Mouse (Mus musculus): ENCODE results near the gene Hoxa9. TPM values are rescaled to one million over a fixed set of nuclear protein-coding genes. Genes with fewer than 3 reads are reported as not detected.

Hoxa9 gene
- polyA plus RNA-seq, 1 experiment, result not detected

GRCm38 (mm10) chr6:52183311-52184080 lies 47.4 kb downstream of the Hoxa9 start:
- Histone ChIP-seq H3K27ac (ENCODE audit: insufficient read depth, low read depth, low read length) (no peak overlapping the region), H3K4me3 (ENCODE audit: insufficient read depth, low read length) (no peak overlapping the region), H3K4me1 (ENCODE audit: control insufficient read depth, insufficient read depth, low read length) (no peaks in the 10 kb centered on the region)
- no peak for TF ChIP-seq POLR2A (IDR thresholded peaks at IDR 0.05; ENCODE audit: borderline replicate concordance, low read depth, low read length)
- TF ChIP-seq CTCF (IDR thresholded peaks at IDR 0.05; ENCODE audit: low read depth, low read length), result no peak

GRCm38 (mm10) chr6:52182793-52183192 lies 48.1 kb downstream of the Hoxa9 start:
- TF ChIP-seq CTCF (IDR thresholded peaks at IDR 0.05; ENCODE audit: low read depth, low read length), result no peak
- no peak for TF ChIP-seq POLR2A (IDR thresholded peaks at IDR 0.05; ENCODE audit: borderline replicate concordance, low read depth, low read length)
- Histone ChIP-seq H3K4me1 (ENCODE audit: control insufficient read depth, insufficient read depth, low read length) (no peaks in the 10 kb centered on the region), H3K4me3 (ENCODE audit: insufficient read depth, low read length) (no peak overlapping the region), H3K27ac (ENCODE audit: insufficient read depth, low read depth, low read length) (no peak overlapping the region)

GRCm38 (mm10) chr6:52182030-52182429 lies 48.9 kb downstream of the Hoxa9 start:
- no peak for TF ChIP-seq CTCF (IDR thresholded peaks at IDR 0.05; ENCODE audit: low read depth, low read length)
- no peak for TF ChIP-seq POLR2A (IDR thresholded peaks at IDR 0.05; ENCODE audit: borderline replicate concordance, low read depth, low read length)
- H3K27ac ChIP-seq (ENCODE audit: insufficient read depth, low read depth, low read length), result no peak overlapping the region
- H3K4me1 ChIP-seq (ENCODE audit: control insufficient read depth, insufficient read depth, low read length), result no peaks in the 10 kb centered on the region
- H3K4me3 ChIP-seq (ENCODE audit: insufficient read depth, low read length), result no peak overlapping the region

GRCm38 (mm10) chr6:52180726-52181125 lies 50.2 kb downstream of the Hoxa9 start:
- no peak overlapping the region for H3K4me3 ChIP-seq (ENCODE audit: insufficient read depth, low read length)
- H3K4me1 ChIP-seq (ENCODE audit: control insufficient read depth, insufficient read depth, low read length), result no peaks in the 10 kb centered on the region
- H3K27ac ChIP-seq (ENCODE audit: insufficient read depth, low read depth, low read length), result no peak overlapping the region
- no peak for TF ChIP-seq CTCF (IDR thresholded peaks at IDR 0.05; ENCODE audit: low read depth, low read length)
- TF ChIP-seq POLR2A (IDR thresholded peaks at IDR 0.05; ENCODE audit: borderline replicate concordance, low read depth, low read length), result no peak

- Histone ChIP-seq H3K27ac (ENCODE audit: insufficient read depth, low read depth, low read length) (no peak overlapping the region), H3K4me3 (ENCODE audit: insufficient read depth, low read length) (no peak overlapping the region), H3K4me1 (ENCODE audit: control insufficient read depth, insufficient read depth, low read length) (no peaks in the 10 kb centered on the region)
- TF ChIP-seq CTCF (IDR thresholded peaks at IDR 0.05; ENCODE audit: low read depth, low read length) (no peak), POLR2A (IDR thresholded peaks at IDR 0.05; ENCODE audit: borderline replicate concordance, low read depth, low read length) (no peak)
Measured at GRCm38 (mm10) chr6:52180213-52180710, 50.6 kb downstream of the Hoxa9 start.

- Histone ChIP-seq H3K4me3 (ENCODE audit: insufficient read depth, low read length) (no peak overlapping the region), H3K4me1 (ENCODE audit: control insufficient read depth, insufficient read depth, low read length) (no peaks in the 10 kb centered on the region), H3K27ac (ENCODE audit: insufficient read depth, low read depth, low read length) (no peak overlapping the region)
- TF ChIP-seq POLR2A (IDR thresholded peaks at IDR 0.05; ENCODE audit: borderline replicate concordance, low read depth, low read length) (no peak), CTCF (IDR thresholded peaks at IDR 0.05; ENCODE audit: low read depth, low read length) (no peak)
Measured at GRCm38 (mm10) chr6:52179690-52180089, 51.2 kb downstream of the Hoxa9 start.

DNA sequence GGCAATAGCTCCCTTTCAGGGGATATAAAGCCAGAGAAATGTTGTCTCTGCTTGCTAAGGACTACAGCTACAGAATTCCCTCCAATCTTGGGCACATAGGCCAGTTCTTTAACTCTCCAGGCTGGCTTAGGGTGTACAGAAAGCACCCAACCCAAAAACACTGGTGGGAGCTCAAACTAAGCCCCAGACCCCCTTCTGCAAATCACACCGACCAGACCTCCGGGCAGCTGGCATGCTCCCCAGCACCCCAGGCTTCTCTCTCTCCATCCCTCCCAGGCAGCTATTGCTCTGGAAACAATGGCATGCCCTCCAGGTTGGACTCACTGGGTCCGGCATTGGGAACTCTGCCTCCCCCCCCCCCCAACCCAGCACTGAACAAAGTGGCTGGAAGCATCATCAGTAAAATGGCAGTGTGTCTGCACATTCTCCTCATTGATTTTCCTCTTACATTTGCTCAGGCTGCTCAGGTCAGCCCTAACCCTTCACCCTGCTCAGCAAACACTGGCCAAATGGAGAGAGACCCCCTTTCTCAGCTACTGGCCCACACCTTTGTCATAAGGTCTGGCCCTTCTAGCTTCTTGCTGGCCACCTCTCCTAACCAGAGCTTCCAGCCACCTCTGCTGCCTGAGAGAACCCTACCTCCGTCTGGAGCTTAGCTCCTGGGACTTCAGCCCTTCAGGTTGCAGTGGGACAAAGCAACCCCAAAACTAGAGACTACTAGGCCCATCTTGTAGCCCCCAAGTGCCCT lies 51.8 kb downstream of the Hoxa9 start:
- TF ChIP-seq POLR2A (IDR thresholded peaks at IDR 0.05; ENCODE audit: borderline replicate concordance, low read depth, low read length), result no peak
- TF ChIP-seq CTCF (IDR thresholded peaks at IDR 0.05; ENCODE audit: low read depth, low read length), result no peak
- H3K4me1 ChIP-seq (ENCODE audit: control insufficient read depth, insufficient read depth, low read length), result no peaks in the 10 kb centered on the region
- no peak overlapping the region for H3K4me3 ChIP-seq (ENCODE audit: insufficient read depth, low read length)
- no peak overlapping the region for H3K27ac ChIP-seq (ENCODE audit: insufficient read depth, low read depth, low read length)

GRCm38 (mm10) chr6:52177806-52178205 lies 53.1 kb downstream of the Hoxa9 start:
- Histone ChIP-seq H3K4me3 (ENCODE audit: insufficient read depth, low read length) (no peak overlapping the region), H3K4me1 (ENCODE audit: control insufficient read depth, insufficient read depth, low read length) (no peaks in the 10 kb centered on the region), H3K27ac (ENCODE audit: insufficient read depth, low read depth, low read length) (no peak overlapping the region)
- TF ChIP-seq POLR2A (IDR thresholded peaks at IDR 0.05; ENCODE audit: borderline replicate concordance, low read depth, low read length) (no peak), CTCF (IDR thresholded peaks at IDR 0.05; ENCODE audit: low read depth, low read length) (no peak)

DNA sequence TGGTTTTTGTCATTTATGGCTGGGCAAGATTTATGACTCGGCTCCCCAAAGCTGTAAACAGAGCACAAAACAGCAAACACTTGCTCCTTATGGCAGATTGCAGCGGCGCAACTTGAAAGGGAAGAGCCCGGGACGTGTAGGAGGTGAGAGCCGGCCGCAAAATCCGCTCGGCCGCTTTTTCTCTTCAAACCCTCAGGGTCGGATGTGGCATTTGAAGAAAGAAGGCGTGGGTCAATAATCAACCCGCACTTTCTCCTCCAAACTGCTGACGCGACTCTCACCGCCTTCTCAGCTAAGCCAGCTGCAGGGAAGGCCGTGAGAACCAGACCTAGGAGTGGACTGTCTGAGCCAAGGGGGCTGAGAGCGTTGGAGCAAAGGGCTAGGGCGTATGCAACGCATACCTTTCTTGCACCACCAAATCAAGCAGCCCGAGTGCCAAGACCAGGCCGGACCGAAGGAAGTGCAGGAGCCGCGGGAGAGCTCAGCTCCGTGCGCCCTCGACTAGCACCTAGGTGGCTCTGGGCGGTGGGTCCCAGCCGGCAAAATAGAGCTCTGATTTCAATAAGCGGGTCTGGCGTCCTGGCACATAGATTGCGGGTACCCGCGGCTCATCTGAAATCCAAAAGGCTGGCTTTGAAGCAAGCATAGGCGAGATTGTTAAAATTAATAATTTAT lies 53.7 kb downstream of the Hoxa9 start, which contains the start of gene 5730596B20Rik:
Gene 5730596B20Rik (plus strand): TSS at position 438 of the 675 bp plus-strand sequence.
- H3K4me3 ChIP-seq (ENCODE audit: insufficient read depth, low read length), result no peak within 1 kb of the TSS
- H3K27ac ChIP-seq (ENCODE audit: insufficient read depth, low read depth, low read length), result no peak within 1 kb of the TSS
- H3K4me1 ChIP-seq (ENCODE audit: control insufficient read depth, insufficient read depth, low read length), result no peaks in the 10 kb centered on the region
- TF ChIP-seq POLR2A (IDR thresholded peaks at IDR 0.05; ENCODE audit: borderline replicate concordance, low read depth, low read length) (no peak), CTCF (IDR thresholded peaks at IDR 0.05; ENCODE audit: low read depth, low read length) (no peak)

All from bone marrow macrophage, adult 2 months (primary cell).